Mouse (Mus musculus): ENCODE measurements around the gene Smyd4. TPM values are rescaled to one million over a fixed set of nuclear protein-coding genes. Genes with fewer than 3 reads are reported as not detected.

Gene Smyd4
- polyA plus RNA-seq, 1 experiment from 2014 or later = 14.3 TPM

- ATAC-seq (ENCODE audit: insufficient number of reproducible peaks, low FRiP score, low TSS enrichment, low read depth) = no peak
- H3K36me3 ChIP-seq (ENCODE audit: control insufficient read depth, insufficient read depth, low read length) = peaks cover 13% of the 10 kb centered on the region
- no peaks in the 10 kb centered on the region for H3K27me3 ChIP-seq (ENCODE audit: control insufficient read depth, insufficient read depth, low read length)
- WGBS = 93% methylated on average over 7 of the region's 7 CpGs
- no peak for DNase-seq (ENCODE audit: low spot score)
- no peak overlapping the region for H3K9ac ChIP-seq (ENCODE audit: low read length)
- no peaks in the 10 kb centered on the region for H3K9me3 ChIP-seq (ENCODE audit: control insufficient read depth, low read length)
- H3K4me3 ChIP-seq (ENCODE audit: low read depth, low read length) = no peak overlapping the region
- no peak overlapping the region for H3K27ac ChIP-seq (replicated peaks; ENCODE audit: low read depth, low read length)
- no peaks in the 10 kb centered on the region for H3K4me1 ChIP-seq (ENCODE audit: control insufficient read depth, insufficient read depth, low read length)
- no peak overlapping the region for H3K4me2 ChIP-seq (ENCODE audit: low read depth, severe bottlenecking)
Observed at GRCm38 (mm10) chr11:75337246-75337645, 11.0 kb upstream of the Smyd4 start.

GRCm38 (mm10) chr11:75340076-75340475 lies 8.2 kb upstream of the Smyd4 start:
- WGBS = 91% methylated on average over 14 of the region's 14 CpGs
- ATAC-seq (ENCODE audit: insufficient number of reproducible peaks, low FRiP score, low TSS enrichment, low read depth) = no peak

GRCm38 (mm10) chr11:75340698-75341345 lies 7.4 kb upstream of the Smyd4 start:
- DNase-seq (ENCODE audit: low spot score) (no peak), ATAC-seq (ENCODE audit: insufficient number of reproducible peaks, low FRiP score, low TSS enrichment, low read depth) (no peak)
- Histone ChIP-seq H3K27ac (replicated peaks; ENCODE audit: low read depth, low read length) (no peak overlapping the region), H3K36me3 (ENCODE audit: control insufficient read depth, insufficient read depth, low read length) (peaks cover 13% of the 10 kb centered on the region), H3K9ac (ENCODE audit: low read length) (no peak overlapping the region), H3K27me3 (ENCODE audit: control insufficient read depth, insufficient read depth, low read length) (no peaks in the 10 kb centered on the region), H3K9me3 (ENCODE audit: control insufficient read depth, low read length) (no peaks in the 10 kb centered on the region), H3K4me3 (ENCODE audit: low read depth, low read length) (no peak overlapping the region), H3K4me2 (ENCODE audit: low read depth, severe bottlenecking) (no peak overlapping the region), H3K4me1 (ENCODE audit: control insufficient read depth, insufficient read depth, low read length) (no peaks in the 10 kb centered on the region)
- WGBS = 90% methylated on average over 12 of the region's 12 CpGs

More at GRCm38 (mm10) chr11:75340076-75340475, 8.2 kb upstream of the Smyd4 start:
- no peak overlapping the region for H3K4me2 ChIP-seq (ENCODE audit: low read depth, severe bottlenecking)
- H3K4me3 ChIP-seq (ENCODE audit: low read depth, low read length) = no peak overlapping the region
- peaks cover 13% of the 10 kb centered on the region for H3K36me3 ChIP-seq (ENCODE audit: control insufficient read depth, insufficient read depth, low read length)
- H3K9me3 ChIP-seq (ENCODE audit: control insufficient read depth, low read length) = no peaks in the 10 kb centered on the region
- no peak for DNase-seq (ENCODE audit: low spot score)
- H3K4me1 ChIP-seq (ENCODE audit: control insufficient read depth, insufficient read depth, low read length) = no peaks in the 10 kb centered on the region
- no peak overlapping the region for H3K9ac ChIP-seq (ENCODE audit: low read length)
- H3K27ac ChIP-seq (replicated peaks; ENCODE audit: low read depth, low read length) = no peak overlapping the region
- no peaks in the 10 kb centered on the region for H3K27me3 ChIP-seq (ENCODE audit: control insufficient read depth, insufficient read depth, low read length)

- Histone ChIP-seq H3K36me3 (ENCODE audit: control insufficient read depth, insufficient read depth, low read length) (peaks cover 10% of the 10 kb centered on the region), H3K27me3 (ENCODE audit: control insufficient read depth, insufficient read depth, low read length) (no peaks in the 10 kb centered on the region), H3K4me3 (ENCODE audit: low read depth, low read length) (no peak overlapping the region), H3K4me2 (ENCODE audit: low read depth, severe bottlenecking) (no peak overlapping the region), H3K27ac (replicated peaks; ENCODE audit: low read depth, low read length) (no peak overlapping the region), H3K9me3 (ENCODE audit: control insufficient read depth, low read length) (no peaks in the 10 kb centered on the region), H3K9ac (ENCODE audit: low read length) (no peak overlapping the region), H3K4me1 (ENCODE audit: control insufficient read depth, insufficient read depth, low read length) (0 out of 2 replicates have a peak, but pooled peaks cover 2% of the 10 kb centered on the region)
- 88% methylated on average over 2 of the region's 2 CpGs for WGBS
- ATAC-seq (ENCODE audit: insufficient number of reproducible peaks, low FRiP score, low TSS enrichment, low read depth) = no peak
- DNase-seq (ENCODE audit: low spot score) = no peak
Observed at GRCm38 (mm10) chr11:75343096-75343495, 5.1 kb upstream of the Smyd4 start.

- Histone ChIP-seq H3K4me3 (ENCODE audit: low read depth, low read length) (no peak overlapping the region), H3K27me3 (ENCODE audit: control insufficient read depth, insufficient read depth, low read length) (no peaks in the 10 kb centered on the region), H3K4me1 (ENCODE audit: control insufficient read depth, insufficient read depth, low read length) (0 out of 2 replicates have a peak, but pooled peaks cover 2% of the 10 kb centered on the region), H3K4me2 (ENCODE audit: low read depth, severe bottlenecking) (no peak overlapping the region), H3K36me3 (ENCODE audit: control insufficient read depth, insufficient read depth, low read length) (peaks cover 9% of the 10 kb centered on the region), H3K27ac (replicated peaks; ENCODE audit: low read depth, low read length) (no peak overlapping the region), H3K9ac (ENCODE audit: low read length) (no peak overlapping the region), H3K9me3 (ENCODE audit: control insufficient read depth, low read length) (no peaks in the 10 kb centered on the region)
- DNase-seq (ENCODE audit: low spot score) (no peak), ATAC-seq (ENCODE audit: insufficient number of reproducible peaks, low FRiP score, low TSS enrichment, low read depth) (no peak)
- 81% methylated on average over 2 of the region's 2 CpGs for WGBS
Observed at GRCm38 (mm10) chr11:75344163-75344562, 4.1 kb upstream of the Smyd4 start.

- 0 out of 2 replicates have a peak, but pooled peaks cover 2% of the 10 kb centered on the region for H3K4me1 ChIP-seq (ENCODE audit: control insufficient read depth, insufficient read depth, low read length)
- H3K27ac ChIP-seq (replicated peaks; ENCODE audit: low read depth, low read length) = no peak overlapping the region
- 94% methylated on average over 5 of the region's 5 CpGs for WGBS
- H3K27me3 ChIP-seq (ENCODE audit: control insufficient read depth, insufficient read depth, low read length) = no peaks in the 10 kb centered on the region
- H3K9ac ChIP-seq (ENCODE audit: low read length) = no peak overlapping the region
- ATAC-seq (ENCODE audit: insufficient number of reproducible peaks, low FRiP score, low TSS enrichment, low read depth) = no peak
- no peaks in the 10 kb centered on the region for H3K9me3 ChIP-seq (ENCODE audit: control insufficient read depth, low read length)
- H3K4me2 ChIP-seq (ENCODE audit: low read depth, severe bottlenecking) = no peak overlapping the region
- H3K36me3 ChIP-seq (ENCODE audit: control insufficient read depth, insufficient read depth, low read length) = peaks cover 5% of the 10 kb centered on the region; the same call in 1 of the 2 replicates
- no peak for DNase-seq (ENCODE audit: low spot score)
- no peak overlapping the region for H3K4me3 ChIP-seq (ENCODE audit: low read depth, low read length)
Observed at GRCm38 (mm10) chr11:75344716-75345115, 3.5 kb upstream of the Smyd4 start.

DNA sequence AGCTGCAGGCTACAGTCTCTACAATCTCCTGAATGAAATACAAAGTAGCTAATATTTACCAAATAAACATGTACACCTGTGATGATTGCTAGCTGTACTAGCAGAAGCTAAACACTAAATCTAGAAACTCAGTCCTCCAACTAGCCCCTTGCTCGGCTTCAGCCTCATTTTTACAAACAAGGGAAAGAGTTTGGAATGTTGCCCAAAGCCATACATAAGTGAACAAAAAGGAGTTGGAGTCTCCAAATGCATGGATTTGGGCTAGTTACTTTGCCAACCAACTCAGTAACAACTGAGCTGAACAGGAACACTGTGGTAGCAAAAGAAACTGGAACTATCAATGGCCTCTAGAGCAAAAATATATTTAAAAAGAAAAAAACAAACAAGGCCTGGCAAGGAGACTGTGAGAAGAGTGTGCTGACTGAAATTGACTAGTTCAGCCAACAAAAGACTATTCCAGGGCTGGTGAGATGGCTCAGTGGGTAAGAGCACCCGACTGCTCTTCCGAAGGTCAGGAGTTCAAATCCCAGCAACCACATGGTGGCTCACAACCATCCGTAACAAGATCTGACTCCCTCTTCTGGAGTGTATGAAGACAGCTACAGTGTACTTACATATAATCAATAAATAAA lies 1.6 kb upstream of the Smyd4 start:
- H3K27me3 ChIP-seq (ENCODE audit: control insufficient read depth, insufficient read depth, low read length) = no peaks in the 10 kb centered on the region
- WGBS = 82% methylated on average over 3 of the region's 4 CpGs
- H3K27ac ChIP-seq (replicated peaks; ENCODE audit: low read depth, low read length) = no peak overlapping the region
- H3K9ac ChIP-seq (ENCODE audit: low read length) = no peak overlapping the region
- DNase-seq (ENCODE audit: low spot score) = no peak
- no peak for ATAC-seq (ENCODE audit: insufficient number of reproducible peaks, low FRiP score, low TSS enrichment, low read depth)
- no peak overlapping the region for H3K4me2 ChIP-seq (ENCODE audit: low read depth, severe bottlenecking)
- 0 out of 2 replicates have a peak, but pooled peaks cover 2% of the 10 kb centered on the region for H3K4me1 ChIP-seq (ENCODE audit: control insufficient read depth, insufficient read depth, low read length)
- no peaks in the 10 kb centered on the region for H3K9me3 ChIP-seq (ENCODE audit: control insufficient read depth, low read length)
- H3K36me3 ChIP-seq (ENCODE audit: control insufficient read depth, insufficient read depth, low read length) = no peaks in the 10 kb centered on the region; the same call in 1 of the 2 replicates
- peak overlapping the region; percentile 87; the same call in 1 of the 2 replicates for H3K4me3 ChIP-seq (ENCODE audit: low read depth, low read length)

- peak overlapping the region; percentile 87 for H3K4me3 ChIP-seq (ENCODE audit: low read depth, low read length)
- ATAC-seq (ENCODE audit: insufficient number of reproducible peaks, low FRiP score, low TSS enrichment, low read depth) = no peak
- 0 out of 2 replicates have a peak, but pooled peaks cover 2% of the 10 kb centered on the region for H3K4me1 ChIP-seq (ENCODE audit: control insufficient read depth, insufficient read depth, low read length)
- no peaks in the 10 kb centered on the region for H3K36me3 ChIP-seq (ENCODE audit: control insufficient read depth, insufficient read depth, low read length)
- peak overlapping the region; percentile 79 for H3K4me2 ChIP-seq (ENCODE audit: low read depth, severe bottlenecking)
- no peaks in the 10 kb centered on the region for H3K27me3 ChIP-seq (ENCODE audit: control insufficient read depth, insufficient read depth, low read length)
- peak overlapping the region; percentile 83 for H3K9ac ChIP-seq (ENCODE audit: low read length)
- WGBS = 44% methylated on average over 10 of the region's 10 CpGs
- DNase-seq (ENCODE audit: low spot score) = no peak
- H3K27ac ChIP-seq (replicated peaks; ENCODE audit: low read depth, low read length) = no peak overlapping the region
- H3K9me3 ChIP-seq (ENCODE audit: control insufficient read depth, low read length) = no peaks in the 10 kb centered on the region
Observed at GRCm38 (mm10) chr11:75347188-75347585, 1.0 kb upstream of the Smyd4 start.

Measured in limb, embryonic 11.5 days (tissue).